Mouse (Mus musculus) testis, postnatal 14 days (tissue): ENCODE measurements around the gene Gm21996.
"Not testable (repeated sequence)": the region's sequence is repeated elsewhere in the genome, so short reads cannot be mapped to it uniquely, and the experiment has no call there.

Experiments used
- DNase-seq: peaks from one replicate; pipeline ENCODE4 v3.0.0; 2021; ENCODE audit warnings: low spot score

The Gm21996 gene

GRCm38 (mm10) chrY:89745432-89745831 is at the start of gene Gm21996:
Gm21996 (minus strand) TSS chrY:89745532.
- DNase-seq, result not testable (repeated sequence)
